Mouse (Mus musculus): ENCODE data around the gene Tspan14.

- TF ChIP-seq GATA1 (IDR thresholded peaks at IDR 0.05; ENCODE audit: borderline replicate concordance, low read length): no peak
- TF ChIP-seq FLI1 (IDR thresholded peaks at IDR 0.05; ENCODE audit: low read length): no peak
Observed at GRCm38 (mm10) chr14:40962365-40963290, 4.0 kb downstream of the Tspan14 start.

Measured in megakaryocyte, embryonic 14.5 days (primary cell).